Mouse (Mus musculus): Measurements from ENCODE around the gene H2al1b.
"Not testable (repeated sequence)": the region's sequence is repeated elsewhere in the genome, so short reads cannot be mapped to it uniquely, and the experiment has no call there.

DNA sequence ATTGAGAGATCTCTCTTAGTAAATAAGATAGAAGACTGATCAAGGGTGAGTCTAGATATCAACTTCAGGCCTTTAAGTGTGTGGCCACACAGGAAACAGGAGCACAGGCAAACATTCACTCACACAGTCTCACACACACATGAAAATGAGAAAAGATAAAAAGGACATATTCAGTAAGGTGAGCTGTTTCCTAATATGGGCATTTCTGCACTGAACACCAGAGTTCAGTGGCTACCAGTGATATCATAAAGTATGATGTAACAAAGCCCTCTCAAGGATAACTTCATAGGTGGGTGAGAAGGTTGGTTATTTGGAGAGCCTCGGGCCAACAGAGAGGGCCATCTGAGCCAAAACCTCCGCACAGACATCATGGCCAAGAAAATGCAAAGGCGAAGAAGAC is 15.7 kb downstream of the H2al1b start, which contains the start of gene H2al1g:
- not testable (repeated sequence) for TF ChIP-seq FLI1 (IDR thresholded peaks at IDR 0.05; ENCODE audit: low read length); GATA1 (IDR thresholded peaks at IDR 0.05; ENCODE audit: borderline replicate concordance, low read length)
